9 mouse cellular contexts compared by ENCODE assay signal in genomic region chr5:72244134-72244533, GRCm38 (mm10).
DNase-seq lines count a peak whose midpoint lies in the region; ATAC-seq and TF ChIP-seq lines count a peak whose summit lies in the region.
"Had no signal": no experiment of that assay in that cellular context is flagged by ENCODE, and none has a peak within 500 bp of the region (broad histone marks: within the 10 kb centered on the region; RNA-seq: fewer than 3 reads in every experiment).

No protein-coding gene starts in this region.

- intact Hi-C loops in left cerebral cortex, postnatal 4 days (cut with DNase I) = no loop called here

- ATAC-seq in cerebellum, adult (ENCODE audit: insufficient number of reproducible peaks, low FRiP score, low TSS enrichment) = no peak; the same call in 1 of the 2 replicates
- no peak for ATAC-seq in megakaryocyte, adult 5-6 weeks (ENCODE audit: poor library complexity, severe bottlenecking)

- H3K4me1 ChIP-seq in spleen, adult 2 months (ENCODE audit: control insufficient read depth, insufficient read depth, insufficient read length) = no peaks in the 10 kb centered on the region
- H3K4me1 ChIP-seq: neural tube, embryonic 13.5 days had no signal

- TF ChIP-seq CTCF in spleen, adult 2 months (IDR thresholded peaks at IDR 0.05; ENCODE audit: extremely low read depth, insufficient read depth, insufficient read length, insufficient replicate concordance) = peak; percentile 20; the same call in 1 of the 2 replicates

- H3K27me3 ChIP-seq in spleen, adult 2 months (ENCODE audit: control insufficient read depth, insufficient read depth, low read length) = no peaks in the 10 kb centered on the region
- H3K27me3 ChIP-seq: neural tube, embryonic 13.5 days had no signal

- peaks cover 39% of the 10 kb centered on the region for H3K36me3 ChIP-seq in spleen, adult 2 months (ENCODE audit: control insufficient read depth, insufficient read depth, low read length)

- no peak overlapping the region for H3K4me3 ChIP-seq in spleen, adult 2 months (ENCODE audit: extremely low read depth, insufficient read depth, insufficient read length)
- H3K4me3 ChIP-seq: neural tube, embryonic 13.5 days had no signal

- no peak overlapping the region for H3K27ac ChIP-seq in spleen, adult 2 months (ENCODE audit: insufficient read depth, low read length)
- H3K27ac ChIP-seq: neural tube, embryonic 13.5 days had no signal

- TF ChIP-seq POLR2A in spleen, adult 2 months (IDR thresholded peaks at IDR 0.05; ENCODE audit: low read depth, low read length) = no peak

- peak; percentile 8 for DNase-seq in cerebellum, adult 11 months
- DNase-seq in spleen, adult 2 months (ENCODE audit: low read depth in 1 of 2, low spot score in 2 of 2) = no peak
- no peak for DNase-seq in spleen, postnatal 4 days (ENCODE audit: low spot score in 2 of 2)
- DNase-seq in heart, adult 8-10 months (ENCODE audit: low spot score) = peak; percentile 57
- DNase-seq in left cerebral cortex, postnatal 4 days = peak; percentile 87
- DNase-seq in thymus, postnatal 0 days (ENCODE audit: low spot score) = no peak

- 82% methylated on average over 3 of the region's 3 CpGs for WGBS in spleen, adult 2 months

Comparison
In these comparisons a context has a peak if more than half of its experiments do, and no peak if none do; other contexts are left out.
1. DNase-seq: peak in cerebellum, adult 11 months (single experiment), heart, adult 8-10 months (single experiment) and left cerebral cortex, postnatal 4 days (single experiment); none in spleen, adult 2 months (0 of 2), spleen, postnatal 4 days (0 of 2) and thymus, postnatal 0 days (single experiment).